Mouse (Mus musculus) midbrain, embryonic 16.5 days (tissue): ENCODE results near the gene Arhgef40. TPM values are rescaled to one million over a fixed set of nuclear protein-coding genes. Genes with fewer than 3 reads are reported as not detected.
A peak's percentile ranks its signal among the peaks of the same experiment; 100 is the strongest.

Experiments
- ATAC-seq: fragments of 200-750 bp; cut with Nextera tagmentation; 2 replicates; pipeline ENCODE4 v1.8.0; 2017; ENCODE audit warnings: moderate TSS enrichment
- H3K27ac ChIP-seq: fragments of 300-500 bp; sonication (generic); 2 replicates; pipeline ENCODE4 v1.5.1; 2014; ENCODE audit warnings: mild to moderate bottlenecking, low read length, mixed read lengths
- H3K27me3 ChIP-seq: fragments of 300-500 bp; sonication (generic); 2 replicates; pipeline ENCODE4 v1.6.1; 2014; ENCODE audit warnings: low read depth, low read length, mixed read lengths; ENCODE audit not compliant: control insufficient read depth, insufficient read depth
- H3K36me3 ChIP-seq: fragments of 300-500 bp; sonication (generic); 2 replicates; pipeline ENCODE4 v1.6.1; 2014; ENCODE audit warnings: mild to moderate bottlenecking, low read length, moderate library complexity, mixed read lengths; ENCODE audit not compliant: control insufficient read depth, insufficient read depth
- H3K4me1 ChIP-seq: fragments of 300-500 bp; sonication (generic); 2 replicates; pipeline ENCODE4 v1.6.1; 2014; ENCODE audit warnings: mild to moderate bottlenecking, low read length, mixed read lengths; ENCODE audit not compliant: control insufficient read depth, insufficient read depth
- H3K4me2 ChIP-seq: fragments of 300-500 bp; sonication (generic); 2 replicates; pipeline ENCODE4 v1.6.1; 2014; ENCODE audit warnings: mild to moderate bottlenecking, low read length, mixed read lengths
- H3K4me3 ChIP-seq: fragments of 300-500 bp; sonication (generic); 2 replicates; pipeline ENCODE4 v1.5.1; 2014; ENCODE audit warnings: low read depth, mild to moderate bottlenecking, low read length, moderate library complexity, mixed read lengths
- H3K9ac ChIP-seq: fragments of 300-500 bp; sonication (generic); 2 replicates; pipeline ENCODE4 v1.6.1; 2014; ENCODE audit warnings: low read depth, low read length, mixed read lengths
- H3K9me3 ChIP-seq: fragments of 300-500 bp; sonication (generic); replicated peaks from 2 replicates; pipeline ENCODE4 v1.6.1; 2014; ENCODE audit warnings: mild to moderate bottlenecking, low read length, mixed read lengths; ENCODE audit not compliant: control insufficient read depth, poor library complexity, severe bottlenecking
- WGBS: fragments of 180-500 bp; shearing (Covaris S2); extraction: QIAGEN DNeasy Blood & Tissue Kit; methylation state at CpG from one replicate; pipeline ENCODE4 v1.1.7; 2014; 5-methylcytosine and 5-hydroxymethylcytosine counted together
- polyA plus RNA-seq: library from polyadenylated mRNA; unstranded; fragments of >200 nt; fragmentation: Nextera tagmentation; extraction: Ambion mirVana; gene quantifications from 2 replicates; pipeline ENCODE4 v1.2.1, GENCODE M21; 2015

Gene Arhgef40
- polyA plus RNA-seq, 1 experiment from 2014 or later = 78.0 TPM

DNA sequence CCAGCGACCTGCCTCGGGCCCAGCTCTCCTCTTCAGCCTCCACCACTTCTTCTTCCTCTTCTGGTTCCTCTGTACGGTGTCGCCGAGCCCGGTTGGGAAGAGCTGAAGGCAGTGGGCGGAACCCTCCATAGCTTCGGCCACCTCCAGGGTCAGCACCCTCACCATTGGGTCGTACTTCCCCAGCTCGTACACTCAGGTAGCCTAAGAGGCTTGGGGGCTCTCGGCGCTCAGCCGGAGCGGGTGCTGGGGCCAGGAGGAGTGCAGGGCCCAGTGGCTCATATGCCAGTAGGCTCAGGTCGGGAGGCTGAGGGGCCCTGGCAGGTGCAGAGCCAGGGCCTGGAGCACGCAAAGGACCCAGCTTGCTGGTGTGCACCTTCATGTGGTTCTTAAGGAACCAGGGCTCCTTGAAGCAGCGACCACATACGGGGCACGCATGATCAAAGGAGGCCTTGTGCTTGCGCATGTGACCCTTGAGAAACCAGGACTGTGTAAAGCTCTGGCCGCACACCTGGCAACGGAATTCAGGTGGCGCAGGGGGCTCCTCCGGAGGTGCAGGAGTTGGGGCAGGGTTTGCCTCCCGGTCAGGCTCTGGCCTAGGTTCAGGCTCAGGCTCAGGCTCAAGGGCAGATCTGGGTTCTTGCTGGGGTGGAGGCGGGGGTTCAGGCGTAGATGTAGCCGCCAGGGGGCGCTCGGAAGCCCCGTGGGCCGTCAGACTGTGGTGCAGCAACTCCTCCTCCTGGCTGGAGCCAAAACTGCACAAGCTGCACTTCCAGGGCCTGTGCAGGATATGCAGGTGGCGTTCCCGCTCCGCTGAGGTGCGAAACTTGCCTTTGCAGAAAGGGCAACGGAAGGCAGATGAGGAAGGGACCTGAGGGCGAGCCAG, 24.0 kb downstream of the Arhgef40 start:
- Histone ChIP-seq H3K9ac (peak overlapping the region; percentile 43), H3K36me3 (peaks cover 16% of the 10 kb centered on the region), H3K4me3 (peak overlapping the region; percentile 15; the same call in 1 of the 2 replicates), H3K4me2 (peak overlapping the region; percentile 53), H3K4me1 (peaks cover 73% of the 10 kb centered on the region), H3K27ac (peak overlapping the region; percentile 71), H3K9me3 (no peaks in the 10 kb centered on the region), H3K27me3 (no peaks in the 10 kb centered on the region)
- ATAC-seq = peak; percentile 21
- WGBS = 47% methylated on average over 38 of the region's 38 CpGs

DNA sequence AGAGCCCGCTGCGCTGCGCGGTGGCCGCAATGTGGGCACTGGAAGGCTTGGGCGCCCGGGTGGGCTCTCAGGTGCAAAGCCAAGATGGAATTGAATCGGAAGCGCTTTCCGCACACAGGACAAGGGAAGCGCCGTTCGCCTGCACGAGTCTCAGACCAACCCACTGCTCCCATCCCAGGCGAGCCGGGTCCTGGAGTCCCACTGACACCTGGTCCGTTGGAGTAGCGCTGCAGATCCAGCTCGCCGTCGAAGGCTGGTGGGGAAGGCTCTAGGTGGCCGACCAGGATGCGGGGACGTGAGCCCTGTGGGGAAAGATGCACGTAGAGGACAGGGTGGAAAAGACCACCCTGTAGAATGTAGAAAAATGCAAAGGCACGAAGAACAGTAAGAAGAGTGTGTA, 24.8 kb downstream of the Arhgef40 start:
- peak overlapping the region; percentile 71 for H3K27ac ChIP-seq
- peak overlapping the region; percentile 43 for H3K9ac ChIP-seq
- peak overlapping the region; percentile 15; the same call in 1 of the 2 replicates for H3K4me3 ChIP-seq
- 16% methylated on average over 26 of the region's 26 CpGs for WGBS
- H3K4me2 ChIP-seq = peak overlapping the region; percentile 53
- peaks cover 16% of the 10 kb centered on the region for H3K36me3 ChIP-seq
- ATAC-seq = no peak
- H3K4me1 ChIP-seq = peaks cover 67% of the 10 kb centered on the region
- no peaks in the 10 kb centered on the region for H3K27me3 ChIP-seq
- no peaks in the 10 kb centered on the region for H3K9me3 ChIP-seq

DNA sequence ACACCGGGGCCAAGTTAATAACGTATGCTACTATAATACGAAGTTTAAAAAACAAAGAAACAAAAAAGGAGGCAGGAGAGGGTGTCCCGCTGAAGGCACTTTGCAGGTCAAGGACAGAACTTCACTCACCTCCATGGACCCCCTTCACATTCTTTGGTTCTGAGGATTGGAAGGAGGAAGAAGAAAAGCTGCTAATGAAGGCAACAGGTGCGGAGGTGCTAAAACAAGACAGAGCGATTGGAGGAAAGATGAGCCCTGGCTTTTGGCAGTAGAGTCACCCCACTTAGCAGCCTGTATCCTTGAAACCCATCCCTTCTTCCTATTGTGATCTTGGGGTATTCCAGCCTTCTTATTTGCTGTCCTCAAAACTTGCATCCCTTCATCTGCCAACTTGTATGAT, 25.3 kb downstream of the Arhgef40 start:
- Histone ChIP-seq H3K4me1 (peaks cover 62% of the 10 kb centered on the region), H3K9ac (peak overlapping the region; percentile 54), H3K27me3 (no peaks in the 10 kb centered on the region), H3K4me2 (peak overlapping the region; percentile 53), H3K4me3 (peak overlapping the region; percentile 32), H3K9me3 (no peaks in the 10 kb centered on the region), H3K27ac (peak overlapping the region; percentile 89), H3K36me3 (peaks cover 16% of the 10 kb centered on the region)
- ATAC-seq = no peak
- 18% methylated on average over 6 of the region's 6 CpGs for WGBS

DNA sequence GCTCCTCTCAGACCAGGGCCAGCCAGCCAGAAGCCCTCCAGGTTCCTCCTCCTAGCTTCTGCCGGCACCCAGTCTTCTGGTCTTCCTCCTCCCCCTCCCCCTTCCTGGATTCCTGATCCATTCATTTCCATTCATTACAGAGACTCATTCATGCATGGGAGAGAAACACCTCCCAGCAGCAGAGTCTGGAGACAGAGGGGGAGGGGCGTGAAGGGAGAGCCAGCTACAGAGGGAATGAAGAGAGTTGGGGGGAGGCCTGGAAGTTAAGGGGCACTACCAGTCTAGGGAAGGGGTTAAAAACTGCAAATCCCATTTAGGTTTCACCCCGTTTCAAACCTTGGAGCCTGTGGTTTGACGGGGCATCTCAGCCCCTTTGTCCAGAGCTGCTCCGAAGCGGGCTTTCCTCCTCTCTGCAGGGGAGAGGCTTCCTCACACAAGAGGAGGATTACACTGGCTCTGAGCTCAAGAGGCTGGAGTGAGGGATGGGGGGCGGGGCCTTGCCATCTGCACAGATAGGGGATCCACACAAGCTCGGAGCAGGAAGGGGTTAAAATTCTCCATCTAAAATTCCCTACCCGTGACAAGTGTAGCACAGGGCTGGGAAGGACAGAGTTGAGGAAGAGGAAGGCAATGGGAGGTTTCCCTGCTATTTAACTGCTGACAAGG, 26.1 kb downstream of the Arhgef40 start:
- Histone ChIP-seq H3K4me1 (peaks cover 63% of the 10 kb centered on the region), H3K27me3 (no peaks in the 10 kb centered on the region), H3K36me3 (peaks cover 16% of the 10 kb centered on the region), H3K27ac (peak overlapping the region; percentile 89), H3K4me3 (peak overlapping the region; percentile 32), H3K9me3 (no peaks in the 10 kb centered on the region), H3K4me2 (peak overlapping the region; percentile 53), H3K9ac (peak overlapping the region; percentile 54)
- ATAC-seq = peak; percentile 68
- WGBS = 0% methylated on average over 9 of the region's 9 CpGs

DNA sequence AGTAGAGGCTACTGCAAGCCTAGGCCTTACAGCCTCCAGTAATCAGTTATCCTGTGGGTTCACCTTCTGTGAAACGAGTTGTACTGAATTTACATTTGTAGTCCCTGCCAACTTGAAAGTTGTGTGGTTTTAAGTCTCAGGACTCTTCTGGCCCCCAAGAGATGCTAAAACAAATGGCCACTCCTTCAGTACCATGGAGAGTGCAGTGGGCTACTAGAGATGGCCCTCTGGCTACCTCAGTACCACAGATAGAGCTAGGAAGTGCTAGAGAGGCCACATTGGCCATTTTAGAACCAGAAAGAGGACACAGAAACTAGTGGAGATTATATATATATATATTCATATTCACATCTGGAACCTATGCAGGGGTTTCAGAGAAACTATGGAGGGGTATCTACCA, 27.2 kb downstream of the Arhgef40 start:
- H3K36me3 ChIP-seq = peaks cover 10% of the 10 kb centered on the region
- H3K9ac ChIP-seq = no peak overlapping the region
- H3K9me3 ChIP-seq = no peaks in the 10 kb centered on the region
- H3K4me2 ChIP-seq = peak overlapping the region; percentile 53
- no peak for ATAC-seq
- 26% methylated on average over 1 of the region's 1 CpGs for WGBS
- H3K4me3 ChIP-seq = no peak overlapping the region
- peaks cover 68% of the 10 kb centered on the region for H3K4me1 ChIP-seq
- peak overlapping the region; percentile 89 for H3K27ac ChIP-seq
- no peaks in the 10 kb centered on the region for H3K27me3 ChIP-seq

DNA sequence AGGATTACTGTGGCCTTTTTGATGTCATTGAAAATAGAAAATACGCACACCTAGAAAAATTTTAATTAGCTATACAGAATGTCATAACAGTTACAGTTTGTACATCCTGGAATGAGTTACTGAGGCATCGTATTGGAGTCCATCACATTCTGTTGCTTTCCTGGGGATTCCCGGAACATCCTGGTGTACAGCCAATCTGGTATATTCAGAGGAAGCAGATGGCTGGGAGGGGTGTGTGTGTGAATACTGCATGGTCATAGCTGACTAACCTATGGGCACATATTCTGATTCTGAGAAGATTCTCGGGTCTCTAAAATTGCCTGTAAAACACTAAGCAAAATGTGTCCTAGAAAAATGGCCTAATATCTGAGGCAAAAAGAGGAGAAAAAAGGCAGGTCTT, 27.6 kb downstream of the Arhgef40 start:
- ATAC-seq = no peak
- peak overlapping the region; percentile 68 for H3K4me2 ChIP-seq
- 39% methylated on average over 4 of the region's 4 CpGs for WGBS
- peaks cover 65% of the 10 kb centered on the region for H3K4me1 ChIP-seq
- no peaks in the 10 kb centered on the region for H3K27me3 ChIP-seq
- no peak overlapping the region for H3K4me3 ChIP-seq
- H3K9me3 ChIP-seq = no peaks in the 10 kb centered on the region
- peaks cover 7% of the 10 kb centered on the region; the same call in 1 of the 2 replicates for H3K36me3 ChIP-seq
- peak overlapping the region; percentile 95 for H3K27ac ChIP-seq
- H3K9ac ChIP-seq = peak overlapping the region; percentile 81; the same call in 1 of the 2 replicates

DNA sequence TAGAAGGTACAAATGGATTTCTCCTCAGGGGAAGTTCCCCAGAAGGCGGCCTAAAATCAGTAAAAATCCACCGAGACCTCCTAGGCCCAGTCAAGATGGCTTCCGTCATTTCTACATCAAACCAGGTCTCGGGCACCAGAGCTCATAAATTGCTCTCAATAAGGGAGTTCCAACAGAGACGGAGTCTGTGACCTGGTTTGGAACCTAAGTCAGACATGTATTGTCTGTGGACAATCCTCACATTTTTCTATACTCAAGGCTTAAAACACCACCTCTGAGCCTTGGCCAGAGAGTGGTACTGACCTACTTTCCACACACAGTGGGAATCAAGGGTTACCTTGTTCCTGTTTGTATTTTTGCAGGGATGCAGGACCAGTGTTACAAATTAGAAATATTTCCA, 28.0 kb downstream of the Arhgef40 start:
- Histone ChIP-seq H3K27ac (peak overlapping the region; percentile 95), H3K36me3 (peaks cover 4% of the 10 kb centered on the region; the same call in 1 of the 2 replicates), H3K27me3 (no peaks in the 10 kb centered on the region), H3K9ac (peak overlapping the region; percentile 81; the same call in 1 of the 2 replicates), H3K9me3 (no peaks in the 10 kb centered on the region), H3K4me3 (peak overlapping the region; percentile 64; the same call in 1 of the 2 replicates), H3K4me2 (peak overlapping the region; percentile 68), H3K4me1 (peaks cover 65% of the 10 kb centered on the region)
- no peak for ATAC-seq
- 18% methylated on average over 5 of the region's 5 CpGs for WGBS

DNA sequence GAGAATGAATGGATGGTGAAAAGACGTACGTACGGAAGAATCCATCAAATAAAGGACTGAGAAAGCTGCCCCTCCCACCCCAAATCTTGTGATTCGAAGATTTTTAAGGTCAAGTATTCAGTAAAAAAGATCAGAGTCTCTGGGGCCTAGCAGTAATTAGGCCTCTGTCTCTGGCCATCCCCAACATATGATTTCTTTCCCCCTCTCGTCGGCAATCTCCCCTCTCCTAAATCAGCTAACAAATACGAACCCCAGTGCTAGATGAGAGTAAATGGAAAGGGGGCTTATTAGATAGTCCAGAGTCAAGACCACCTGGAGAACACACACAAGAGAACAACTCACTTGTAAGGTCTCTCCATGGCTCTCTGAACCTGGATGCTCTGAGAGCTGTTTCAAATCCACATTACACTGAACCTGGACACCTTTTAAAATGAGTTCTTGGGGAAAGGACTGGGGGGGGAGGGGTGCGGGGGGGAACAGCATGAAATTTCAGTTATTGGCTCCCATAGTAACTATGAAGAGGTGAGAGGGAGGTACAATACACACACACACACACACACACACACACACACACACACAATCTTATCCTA, 28.6 kb downstream of the Arhgef40 start:
- peak overlapping the region; percentile 81 for H3K9ac ChIP-seq
- peaks cover 64% of the 10 kb centered on the region for H3K4me1 ChIP-seq
- peak overlapping the region; percentile 95 for H3K27ac ChIP-seq
- H3K36me3 ChIP-seq = peaks cover 4% of the 10 kb centered on the region; the same call in 1 of the 2 replicates
- H3K9me3 ChIP-seq = no peaks in the 10 kb centered on the region
- peak overlapping the region; percentile 64 for H3K4me3 ChIP-seq
- no peak for ATAC-seq
- peak overlapping the region; percentile 68 for H3K4me2 ChIP-seq
- WGBS = 5% methylated on average over 8 of the region's 8 CpGs
- H3K27me3 ChIP-seq = no peaks in the 10 kb centered on the region
